Mouse (Mus musculus): ENCODE measurements around the gene Dync2li1. TPM values are rescaled to one million over a fixed set of nuclear protein-coding genes. Genes with fewer than 3 reads are reported as not detected.

Dync2li1 gene
- total and polyA plus RNA-seq, 3 experiments = 0.08 TPM; not detected in 2

DNA sequence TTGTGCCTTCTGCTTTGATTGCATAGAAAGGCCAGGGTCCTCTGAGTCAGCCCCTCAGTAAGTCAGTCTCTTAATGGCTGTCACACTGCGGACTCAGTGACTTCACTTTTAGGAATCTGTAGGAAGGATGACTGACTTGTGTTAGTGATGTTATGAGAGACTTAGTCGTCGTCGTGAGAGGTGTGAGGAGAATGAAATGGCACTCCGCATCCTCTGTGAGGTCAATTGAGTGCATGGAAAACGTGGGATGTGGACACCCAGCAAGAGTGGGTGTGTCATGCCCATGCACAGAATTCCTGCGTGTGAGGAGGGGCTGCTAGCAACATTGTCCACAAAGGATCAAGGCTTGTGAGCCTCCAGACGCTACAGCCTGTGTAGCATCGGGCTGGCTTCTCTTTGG, 2.3 kb downstream of the Dync2li1 start:
- H3K4me3 ChIP-seq (ENCODE audit: control insufficient read depth in 1 of 2, insufficient read depth in 1 of 2, low read depth in 2 of 2, low read length in 2 of 2) = no peak overlapping the region
- no peak for DNase-seq (ENCODE audit: low read depth, low spot score)
- H3K4me1 ChIP-seq (ENCODE audit: control insufficient read depth in 1 of 2, insufficient read depth in 2 of 2, low read length in 2 of 2) = no peaks in the 10 kb centered on the region
- no peaks in the 10 kb centered on the region for H3K79me2 ChIP-seq (ENCODE audit: control insufficient read depth, insufficient read depth, low read length, poor library complexity)
- no peak overlapping the region for H3K27ac ChIP-seq (ENCODE audit: control insufficient read depth, low read depth, low read length)
- H3K9me3 ChIP-seq (replicated peaks; ENCODE audit: insufficient read depth, low read length) = no peaks in the 10 kb centered on the region
- TF ChIP-seq MXI1 (IDR thresholded peaks at IDR 0.05; ENCODE audit: low read depth, low read length) (no peak), TBP (IDR thresholded peaks at IDR 0.05; ENCODE audit: low read depth, low read length) (no peak), MYB (IDR thresholded peaks at IDR 0.05; ENCODE audit: low read depth, low read length) (no peak), ZMIZ1 (IDR thresholded peaks at IDR 0.05; ENCODE audit: low read depth, low read length) (no peak), NELFE (IDR thresholded peaks at IDR 0.05; ENCODE audit: low read depth, low read length) (no peak), USF1 (IDR thresholded peaks at IDR 0.05; ENCODE audit: low read depth, low read length) (no peak), SIN3A (IDR thresholded peaks at IDR 0.05; ENCODE audit: low read length) (no peak), ETS1 (IDR thresholded peaks at IDR 0.05; ENCODE audit: low read depth, low read length) (no peak), SMC3 (IDR thresholded peaks at IDR 0.05; ENCODE audit: low read depth, low read length) (no peak), JUND (IDR thresholded peaks at IDR 0.05; ENCODE audit: low read depth, low read length) (no peak), NRF1 (IDR thresholded peaks at IDR 0.05; ENCODE audit: insufficient read depth, low read depth, low read length, poor library complexity, severe bottlenecking) (no peak), KAT2A (conservative IDR thresholded peaks at IDR 0.05; ENCODE audit: low read depth, low read length) (no peak), MAFK (IDR thresholded peaks at IDR 0.05; ENCODE audit: borderline replicate concordance, low read depth, low read length) (no peak), TCF12 (IDR thresholded peaks at IDR 0.05; ENCODE audit: low read depth, low read length) (no peak), POLR2A (IDR thresholded peaks at IDR 0.05; ENCODE audit: control insufficient read depth in 1 of 2, insufficient read depth in 1 of 2, low read depth in 1 of 2, low read length in 2 of 2, poor library complexity in 1 of 2) (no peak), GABPA (IDR thresholded peaks at IDR 0.05; ENCODE audit: low read depth, low read length) (no peak), ELF1 (IDR thresholded peaks at IDR 0.05; ENCODE audit: low read depth, low read length) (no peak), BHLHE40 (IDR thresholded peaks at IDR 0.05; ENCODE audit: borderline replicate concordance, low read depth, low read length) (no peak), MAX (IDR thresholded peaks at IDR 0.05; ENCODE audit: low read length) (no peak)
- H3K9ac ChIP-seq (ENCODE audit: control insufficient read depth, low read depth, low read length, poor library complexity, severe bottlenecking) = no peak overlapping the region
- 0 out of 4 replicates have a peak, but pooled peaks cover 0 to 1% of the 10 kb centered on the region in 2 experiments for H3K27me3 ChIP-seq (ENCODE audit: control insufficient read depth in 1 of 2, insufficient read depth in 2 of 2, low read length in 2 of 2)
- H3K36me3 ChIP-seq (ENCODE audit: control insufficient read depth in 1 of 2, insufficient read depth in 2 of 2, low read length in 2 of 2) = no peaks in the 10 kb centered on the region

DNA sequence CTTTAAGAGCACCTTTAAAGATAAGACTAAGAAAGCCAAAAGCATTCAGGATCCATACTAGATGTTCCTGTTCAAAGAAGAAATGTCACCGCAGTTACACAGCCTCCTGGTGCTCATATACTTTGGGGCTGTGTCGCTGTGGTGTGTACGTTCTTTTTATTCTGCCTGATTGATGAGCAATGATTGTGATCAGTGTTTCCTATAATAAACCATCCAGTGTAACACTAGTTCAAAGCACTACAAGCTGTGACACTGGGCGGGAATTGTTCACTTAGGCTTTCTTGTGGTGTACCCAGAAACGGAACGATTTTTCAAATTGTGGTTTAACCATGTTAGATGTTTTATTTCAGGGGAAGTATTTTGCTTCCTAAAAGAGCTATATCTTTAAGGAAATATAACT, 5.5 kb downstream of the Dync2li1 start:
- Histone ChIP-seq H3K4me3 (ENCODE audit: control insufficient read depth in 1 of 2, insufficient read depth in 1 of 2, low read depth in 2 of 2, low read length in 2 of 2) (no peak overlapping the region), H3K27ac (ENCODE audit: control insufficient read depth, low read depth, low read length) (no peak overlapping the region), H3K36me3 (ENCODE audit: control insufficient read depth in 1 of 2, insufficient read depth in 2 of 2, low read length in 2 of 2) (no peaks in the 10 kb centered on the region), H3K9me3 (replicated peaks; ENCODE audit: insufficient read depth, low read length) (no peaks in the 10 kb centered on the region), H3K9ac (ENCODE audit: control insufficient read depth, low read depth, low read length, poor library complexity, severe bottlenecking) (no peak overlapping the region), H3K4me1 (ENCODE audit: control insufficient read depth in 1 of 2, insufficient read depth in 2 of 2, low read length in 2 of 2) (no peaks in the 10 kb centered on the region), H3K79me2 (ENCODE audit: control insufficient read depth, insufficient read depth, low read length, poor library complexity) (no peaks in the 10 kb centered on the region), H3K27me3 (ENCODE audit: control insufficient read depth in 1 of 2, insufficient read depth in 2 of 2, low read length in 2 of 2) (peaks cover 1 to 2% of the 10 kb centered on the region in 2 experiments; a peak in 3 of 4 replicates)
- no peak for DNase-seq (ENCODE audit: low read depth, low spot score)
- TF ChIP-seq BHLHE40 (IDR thresholded peaks at IDR 0.05; ENCODE audit: borderline replicate concordance, low read depth, low read length) (no peak), SIN3A (IDR thresholded peaks at IDR 0.05; ENCODE audit: low read length) (no peak), NRF1 (IDR thresholded peaks at IDR 0.05; ENCODE audit: insufficient read depth, low read depth, low read length, poor library complexity, severe bottlenecking) (no peak), POLR2A (IDR thresholded peaks at IDR 0.05; ENCODE audit: control insufficient read depth in 1 of 2, insufficient read depth in 1 of 2, low read depth in 1 of 2, low read length in 2 of 2, poor library complexity in 1 of 2) (no peak), JUND (IDR thresholded peaks at IDR 0.05; ENCODE audit: low read depth, low read length) (no peak), MAX (IDR thresholded peaks at IDR 0.05; ENCODE audit: low read length) (no peak), ELF1 (IDR thresholded peaks at IDR 0.05; ENCODE audit: low read depth, low read length) (no peak), NELFE (IDR thresholded peaks at IDR 0.05; ENCODE audit: low read depth, low read length) (no peak), UBTF (IDR thresholded peaks at IDR 0.05; ENCODE audit: borderline replicate concordance, insufficient read depth, low read depth, low read length) (no peak), POLR2AphosphoS2 (IDR thresholded peaks at IDR 0.05; ENCODE audit: low read length) (no peak), ZMIZ1 (IDR thresholded peaks at IDR 0.05; ENCODE audit: low read depth, low read length) (no peak), MYC (IDR thresholded peaks at IDR 0.05; ENCODE audit: low read depth, low read length) (no peak), ETS1 (IDR thresholded peaks at IDR 0.05; ENCODE audit: low read depth, low read length) (no peak), ZKSCAN1 (IDR thresholded peaks at IDR 0.05; ENCODE audit: low read depth, low read length) (no peak), MXI1 (IDR thresholded peaks at IDR 0.05; ENCODE audit: low read depth, low read length) (no peak), RAD21 (IDR thresholded peaks at IDR 0.05; ENCODE audit: low read depth, low read length) (no peak), MYB (IDR thresholded peaks at IDR 0.05; ENCODE audit: low read depth, low read length) (no peak), MAZ (IDR thresholded peaks at IDR 0.05; ENCODE audit: low read depth, low read length) (no peak)

Data from MEL (cell line).